Mouse (Mus musculus) kidney, postnatal 25 days (tissue): Measurements from ENCODE around the gene Hyal3.

ENCODE experiments used
- DNase-seq, 2 experiments: peaks; one replicate each; pipeline ENCODE4 v3.0.0; 2021; ENCODE audit warnings: mixed read lengths in 2 of 2

Hyal3 gene

DNA sequence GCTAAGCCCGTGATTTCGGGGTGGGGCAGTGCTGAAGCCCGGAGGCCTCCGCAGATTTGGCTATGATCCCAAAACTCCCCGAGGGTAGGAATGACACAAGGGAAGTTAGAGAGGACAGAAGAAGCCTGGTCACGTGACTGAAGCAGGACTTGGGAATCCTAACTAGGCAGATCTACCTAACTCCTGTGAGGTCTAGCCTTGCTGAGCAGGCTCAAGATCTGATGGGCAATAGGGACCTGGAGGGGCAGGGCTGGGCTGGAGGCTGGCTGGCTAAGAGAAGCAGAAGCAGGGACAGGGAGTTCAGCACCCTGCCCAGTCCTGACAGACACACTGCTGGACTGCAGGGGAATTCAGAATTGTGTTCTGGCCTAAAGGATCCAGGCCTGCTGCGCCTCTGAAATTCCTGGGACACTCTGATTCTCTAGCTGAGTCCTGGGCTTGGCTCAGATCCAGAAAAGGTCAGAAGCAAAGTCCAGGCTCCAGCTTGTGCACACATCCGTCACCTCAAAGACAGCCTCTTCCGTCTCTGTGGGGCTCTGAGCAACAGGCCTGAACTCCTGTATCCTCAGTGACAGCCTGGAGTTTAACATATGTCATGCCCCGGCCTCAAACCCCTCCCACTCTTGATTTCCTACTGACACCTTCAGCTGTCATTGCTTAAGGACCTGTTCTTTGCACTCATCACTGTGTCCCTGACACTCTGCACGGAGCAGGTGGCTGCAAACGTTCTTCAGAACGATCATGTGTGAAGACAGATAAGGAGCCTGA is 38.3 kb downstream of the Hyal3 start:
- peak; percentile 90 to 93 for DNase-seq

DNA sequence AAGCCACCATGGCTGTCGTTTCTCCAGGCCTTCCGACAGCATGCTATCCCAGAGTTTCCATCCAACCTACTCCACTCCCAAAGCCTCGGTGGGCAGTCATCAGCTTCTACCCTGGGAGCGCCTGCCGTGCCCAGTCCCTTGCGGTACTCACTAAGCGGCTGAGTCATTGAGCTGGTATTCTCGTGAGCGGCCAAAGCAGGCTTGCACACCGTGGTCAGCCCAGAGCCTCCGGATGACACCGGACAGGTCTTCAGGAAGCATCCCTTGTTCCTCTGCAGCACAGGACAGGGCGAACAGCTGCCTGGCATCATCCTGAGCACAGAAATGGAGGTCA is 38.9 kb downstream of the Hyal3 start:
- no peak for DNase-seq

DNA sequence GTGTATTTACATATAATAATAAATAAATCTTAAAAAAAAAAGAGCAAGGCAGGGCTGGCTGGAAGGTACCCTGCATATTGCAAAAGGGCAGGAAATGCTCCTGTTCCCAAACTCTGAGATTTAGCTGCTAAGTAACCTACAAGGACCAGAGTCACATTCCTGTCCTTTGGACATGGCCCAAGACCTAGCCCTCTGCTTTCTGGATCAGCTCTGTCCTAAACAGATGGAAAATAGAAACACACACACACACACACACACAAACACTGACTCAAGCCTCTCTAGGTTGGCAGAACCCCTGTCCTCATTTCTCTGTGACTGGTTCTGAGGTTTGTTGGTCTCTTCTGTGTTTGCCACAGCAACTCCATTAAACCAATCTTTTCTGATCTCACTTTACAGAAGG is 40.3 kb downstream of the Hyal3 start:
- DNase-seq = peak; percentile 64 to 70

DNA sequence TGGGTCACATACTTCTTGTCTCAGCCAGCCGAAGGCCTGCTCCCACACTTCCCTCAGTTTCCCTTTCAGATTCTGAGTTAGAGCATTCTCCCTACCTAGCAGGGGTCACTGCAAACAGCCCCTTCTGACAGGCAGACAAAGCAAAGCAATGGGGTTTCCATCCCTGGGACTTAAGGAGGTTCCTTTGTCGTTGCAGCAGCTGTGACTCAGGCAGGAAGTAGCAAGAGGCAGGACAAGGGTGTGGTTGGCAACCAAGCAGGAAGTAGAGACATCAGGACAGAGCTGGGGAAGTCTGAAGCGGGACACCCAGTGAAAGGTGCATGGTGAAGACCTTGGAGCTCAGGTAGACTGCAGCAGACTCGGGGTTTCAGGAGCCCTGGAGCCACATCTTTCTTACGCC is 43.9 kb downstream of the Hyal3 start:
- peak; percentile 47 to 78 for DNase-seq

DNA sequence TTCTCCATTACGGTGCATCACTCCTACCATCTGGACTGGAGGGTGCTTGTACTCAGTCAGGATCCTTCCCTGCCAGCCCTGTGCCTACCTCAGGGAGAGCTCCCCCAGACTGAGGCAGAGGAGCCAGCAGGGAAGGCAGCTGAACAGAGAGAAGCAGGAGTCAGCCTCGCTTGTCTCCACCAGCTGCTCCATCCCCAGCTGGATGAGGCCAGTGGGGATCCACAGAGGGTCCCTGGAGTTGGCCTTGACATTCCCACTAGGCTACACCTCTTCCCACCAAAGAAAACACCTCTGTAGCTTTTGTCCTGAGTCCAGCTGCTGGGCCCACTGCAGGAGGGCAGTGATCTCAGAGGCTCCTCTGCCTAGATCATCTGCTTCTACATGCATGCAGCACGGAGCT is 44.3 kb downstream of the Hyal3 start:
- no peak for DNase-seq

DNA sequence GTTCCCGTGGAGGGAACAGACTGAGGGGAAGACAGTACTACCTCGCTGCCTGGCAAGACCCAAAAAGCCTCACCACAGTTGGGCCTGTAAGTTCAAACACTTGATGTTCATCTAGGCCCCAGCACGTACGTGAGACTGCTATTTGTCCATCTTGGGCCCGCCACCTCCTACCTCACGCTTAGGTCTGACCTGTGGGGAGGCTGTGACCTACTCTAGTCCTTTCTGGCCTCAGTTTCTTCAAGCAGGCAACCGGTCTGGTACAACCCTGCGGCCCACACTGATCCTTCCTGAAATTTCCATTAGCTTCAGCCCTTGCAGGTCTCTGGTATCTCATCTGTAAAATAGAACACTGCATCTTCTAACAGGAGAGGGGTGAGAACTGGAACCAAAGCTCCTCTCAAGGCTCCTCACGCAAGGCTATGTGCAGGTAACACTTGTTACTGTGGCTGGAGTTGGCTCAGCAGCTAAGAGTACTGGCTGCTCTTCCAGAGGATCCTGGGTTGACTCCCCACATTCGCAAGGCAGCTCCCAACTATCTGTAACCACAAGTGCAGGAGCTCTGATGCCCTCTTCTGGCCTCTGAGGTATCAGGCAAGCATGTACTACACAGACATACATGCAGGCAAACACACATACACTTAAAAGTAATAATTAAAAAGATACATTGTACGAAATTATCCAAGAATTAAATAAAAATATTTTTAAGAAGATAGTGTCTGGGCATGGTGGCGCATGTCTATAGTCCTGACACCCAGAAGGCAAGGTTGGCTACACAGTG is 44.9 kb downstream of the Hyal3 start:
- DNase-seq = no peak

DNA sequence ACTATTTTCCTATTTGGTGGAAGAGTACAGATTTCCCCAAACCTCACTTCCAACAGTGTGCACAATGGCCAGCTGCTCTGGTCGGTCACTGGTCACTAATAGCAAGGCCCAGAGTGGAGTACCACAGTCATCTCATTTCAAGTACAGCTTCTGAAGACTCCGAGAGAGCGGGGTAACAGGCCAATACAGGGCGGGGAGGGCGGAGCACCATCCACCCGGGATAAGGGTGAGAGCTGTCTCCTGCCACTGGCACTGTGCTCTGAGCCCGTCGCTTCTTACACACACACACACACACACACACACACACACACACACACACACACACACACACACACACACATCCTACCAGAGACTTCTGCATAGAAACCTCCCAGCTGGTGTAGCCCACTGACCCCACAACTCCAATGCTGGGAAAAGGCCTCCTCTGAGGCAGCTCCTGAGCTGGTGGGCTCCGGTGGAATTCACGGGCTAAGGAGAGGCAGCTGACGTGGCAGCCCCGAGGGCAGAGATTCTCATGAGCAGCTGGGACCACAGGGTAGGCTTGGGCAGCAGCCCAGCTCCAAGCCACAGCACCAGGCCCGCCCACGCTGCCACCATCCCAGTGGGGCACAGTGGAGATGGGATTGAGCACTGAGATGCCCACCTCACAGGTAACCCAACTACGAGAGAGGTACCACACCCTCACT is 45.7 kb downstream of the Hyal3 start:
- DNase-seq = no peak

DNA sequence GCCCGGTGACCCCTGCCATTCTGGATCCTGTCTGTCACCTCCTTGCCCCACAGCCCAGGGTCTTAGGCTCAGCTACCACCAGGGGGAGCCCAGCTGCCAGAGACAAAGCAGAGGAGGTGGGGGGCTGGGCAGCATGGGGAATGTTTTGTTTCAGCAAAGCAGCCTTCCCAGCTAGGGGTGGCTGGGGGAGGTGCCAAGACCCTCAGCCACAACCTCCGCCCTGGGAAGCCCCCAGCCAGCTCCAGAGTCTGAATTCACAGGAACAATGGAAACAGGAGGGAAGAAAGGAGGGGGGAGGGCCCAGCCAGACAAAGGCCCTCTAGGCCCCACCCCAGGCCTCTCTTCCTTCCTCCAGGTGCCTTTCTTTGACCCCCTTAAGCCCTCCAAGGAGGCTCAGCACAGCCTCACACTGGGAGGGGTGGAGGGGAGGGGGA is 46.2 kb downstream of the Hyal3 start:
- peak; percentile 91 to 93 for DNase-seq

DNA sequence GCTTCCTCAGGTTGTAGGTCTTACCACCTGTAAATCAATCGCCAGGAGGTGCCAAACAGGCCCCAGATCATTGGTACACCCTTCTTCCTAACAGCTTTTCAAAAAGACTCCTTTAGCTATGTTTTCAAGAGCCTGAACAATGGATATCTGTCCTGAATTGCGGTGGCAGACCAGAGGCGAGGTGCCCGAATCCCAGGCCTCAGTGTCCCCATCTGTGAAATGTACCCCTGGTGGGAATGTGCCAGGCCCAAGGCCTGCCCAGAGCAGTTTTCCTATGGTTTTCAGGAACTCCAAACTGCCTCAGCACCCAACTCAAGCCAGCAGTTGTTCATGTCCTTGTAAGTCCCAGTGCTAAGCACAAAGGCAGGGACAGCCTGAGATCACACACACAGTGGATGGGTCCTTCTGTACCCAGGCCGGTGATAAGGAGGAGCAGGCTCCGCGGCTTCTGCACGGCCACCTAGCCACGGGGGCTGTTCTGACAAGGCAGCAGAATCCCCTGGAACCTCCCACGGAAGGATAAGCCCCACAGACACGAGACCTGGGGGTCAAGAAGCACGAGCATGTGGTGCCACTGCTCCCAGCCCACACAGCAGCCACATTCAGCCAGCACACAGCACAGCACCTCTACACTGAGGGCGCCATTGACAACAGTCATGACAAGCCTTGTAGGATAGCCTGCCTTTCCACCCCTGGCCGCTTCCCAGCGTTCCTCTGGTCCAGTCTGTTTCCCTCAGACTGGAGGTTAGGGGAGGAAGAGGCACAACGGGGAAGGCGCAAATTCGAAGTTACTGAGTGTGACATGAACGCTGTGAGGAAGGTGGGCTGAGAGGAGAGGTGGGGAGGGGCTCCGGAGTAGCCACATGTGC is 47.0 kb downstream of the Hyal3 start:
- no peak for DNase-seq

DNA sequence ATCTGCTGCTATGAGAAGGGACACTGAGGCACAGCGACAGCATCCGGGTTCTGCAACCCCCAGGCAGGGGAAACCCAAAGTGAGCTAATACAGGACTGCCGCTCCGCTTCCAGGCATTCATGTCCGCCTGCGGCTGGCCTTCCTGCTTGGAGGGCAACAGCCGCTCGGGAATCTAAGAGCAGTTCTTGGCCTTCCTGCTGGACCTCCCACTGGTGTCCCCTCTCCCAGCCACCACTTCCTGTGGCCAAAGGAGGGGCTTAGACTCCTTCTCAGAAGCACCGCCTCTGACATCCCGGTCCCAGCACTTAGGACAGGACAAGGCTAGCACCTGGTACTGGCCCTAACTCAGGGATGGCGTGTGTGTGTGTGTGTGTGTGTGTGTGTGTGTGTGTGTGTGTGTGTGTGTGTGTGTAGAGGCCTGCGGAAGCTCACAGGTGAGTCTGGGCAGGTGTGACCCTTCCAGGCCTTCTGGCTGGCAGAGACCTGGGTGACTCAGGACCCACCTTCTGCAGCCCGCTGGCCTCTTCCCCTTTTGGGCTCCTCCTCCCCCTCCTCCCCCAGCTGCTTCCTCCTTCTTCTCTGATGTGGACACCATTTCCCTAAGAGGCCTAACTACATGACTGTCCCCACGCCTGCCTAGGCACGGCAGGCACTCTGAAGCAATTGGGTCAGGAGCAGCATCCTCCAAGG is 48.2 kb downstream of the Hyal3 start:
- DNase-seq = peak; percentile 71 to 89

DNA sequence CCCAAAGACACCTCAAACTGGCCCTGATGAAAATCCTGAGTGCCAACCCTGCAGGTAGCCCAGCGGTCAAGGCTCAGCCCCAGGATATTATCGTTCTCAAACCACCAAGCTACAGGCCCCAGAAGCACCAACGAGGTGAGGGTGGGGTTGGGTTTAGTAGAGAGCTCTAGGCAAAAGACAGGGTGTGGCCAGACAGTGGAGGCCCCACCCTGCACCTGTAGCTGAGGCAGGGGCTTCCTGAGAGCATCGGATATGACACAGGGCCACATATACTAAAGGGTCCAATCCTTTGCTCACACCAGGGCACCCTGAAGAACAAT is 48.8 kb downstream of the Hyal3 start:
- DNase-seq = no peak

DNA sequence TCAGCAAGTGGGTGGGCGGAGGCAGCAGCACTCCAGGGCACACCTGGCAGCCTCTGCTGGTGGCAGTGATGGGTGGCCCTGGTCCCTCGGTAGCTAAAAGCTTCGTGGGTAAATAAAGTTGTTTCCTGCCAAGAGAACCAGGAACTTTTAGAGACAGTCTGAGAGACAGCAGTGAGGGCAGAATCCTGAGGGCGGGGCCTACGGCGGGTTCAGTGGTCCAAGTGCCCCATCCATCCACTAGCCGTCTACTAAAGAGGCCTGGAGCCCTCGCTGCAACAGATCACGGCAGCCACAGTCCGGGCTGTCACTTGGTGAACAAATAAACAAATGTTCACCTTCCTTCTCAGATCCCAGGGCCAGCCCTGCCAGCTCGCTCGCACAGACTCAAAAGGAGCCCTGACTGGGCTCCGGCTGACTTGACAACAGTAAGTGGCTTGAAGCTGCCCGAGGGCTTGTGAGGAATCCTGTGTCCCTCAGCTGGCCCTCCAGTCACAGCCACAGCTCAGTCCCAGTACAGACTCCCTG is 49.3 kb downstream of the Hyal3 start:
- DNase-seq = peak in 1 of 2 experiments; percentile 64

DNA sequence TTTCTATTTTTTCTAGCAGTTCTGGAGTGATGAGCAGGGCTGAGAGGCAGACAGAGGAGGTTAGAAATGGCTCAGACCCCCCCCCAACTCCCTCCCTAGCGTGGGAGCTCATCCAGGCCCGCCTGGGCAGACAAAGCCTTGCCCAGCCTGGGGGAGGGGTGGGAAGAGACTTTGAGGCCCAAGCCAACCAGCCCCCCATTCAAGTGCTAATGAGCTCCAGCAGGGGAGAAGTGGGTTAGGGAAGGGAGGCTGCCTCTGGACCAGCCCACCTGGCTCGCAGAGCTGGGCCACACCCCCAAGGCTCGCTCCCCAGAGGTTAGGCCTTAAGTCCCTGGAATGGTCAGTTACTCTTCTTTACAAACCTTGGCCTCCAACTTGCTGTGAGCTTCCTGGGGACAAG is 50.0 kb downstream of the Hyal3 start:
- DNase-seq = peak in 1 of 2 experiments; percentile 46

DNA sequence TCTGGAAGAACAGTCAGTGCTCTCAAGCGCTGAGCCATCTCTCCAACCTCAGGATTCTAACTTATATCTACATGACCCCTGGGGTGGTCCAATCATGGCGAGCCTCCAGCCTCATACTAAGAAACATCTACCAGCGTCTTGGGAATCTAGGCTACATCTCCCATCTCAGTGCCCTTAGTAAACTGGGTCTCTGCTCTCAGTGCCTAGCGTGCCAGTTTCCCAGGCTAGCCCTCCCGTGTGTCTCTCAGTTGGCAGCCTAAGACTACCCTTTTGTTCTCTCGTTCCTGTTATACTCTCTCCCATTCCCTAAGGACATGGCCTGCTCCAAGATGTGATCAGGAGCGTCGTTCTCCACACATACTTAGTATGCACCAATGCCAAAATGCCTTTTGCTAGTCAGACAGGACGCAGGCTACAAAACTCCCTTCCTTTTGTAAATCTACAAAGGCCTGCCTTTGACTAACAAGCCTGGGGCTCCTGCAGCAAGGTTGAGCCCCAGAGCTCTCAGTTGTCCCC is 50.8 kb downstream of the Hyal3 start:
- no peak for DNase-seq

DNA sequence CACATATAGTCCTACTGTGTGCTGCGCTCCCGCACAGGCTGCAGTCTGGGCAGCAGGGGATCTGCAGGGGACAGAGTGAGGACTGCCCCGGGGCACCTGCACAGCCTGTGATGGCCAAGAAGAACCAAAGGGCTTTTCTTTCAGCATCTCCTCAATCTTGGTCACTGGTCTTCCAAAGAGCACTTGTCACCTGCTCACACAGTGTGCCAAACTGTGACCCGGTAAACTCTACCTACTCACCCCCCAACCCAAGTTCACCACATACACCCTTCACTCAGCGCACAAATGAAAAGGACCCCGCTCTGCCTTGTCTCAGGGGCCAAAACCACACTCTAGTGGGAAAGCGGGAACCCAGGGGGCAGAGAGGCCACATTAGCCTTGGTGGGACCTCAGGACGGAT is 51.2 kb downstream of the Hyal3 start:
- DNase-seq = no peak

DNA sequence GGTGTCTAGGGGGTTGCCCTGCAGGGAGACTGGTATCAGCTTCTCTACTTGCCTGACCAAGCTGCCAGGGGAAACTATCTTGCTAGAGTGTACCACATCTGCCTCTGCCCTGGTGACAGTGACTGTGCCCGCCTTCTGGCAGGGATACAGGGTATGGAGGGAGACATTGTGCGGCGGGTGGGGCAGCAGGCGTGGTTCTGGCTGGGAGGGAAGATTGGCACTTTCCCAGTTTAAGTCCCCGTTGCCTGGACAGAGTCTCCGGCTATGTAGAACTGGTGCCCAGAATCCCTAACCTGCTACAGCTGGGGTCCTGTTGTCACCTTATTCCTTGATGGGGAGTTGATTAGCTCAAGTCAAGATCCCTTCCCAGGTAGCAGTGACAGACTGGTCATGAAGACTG is 51.9 kb downstream of the Hyal3 start:
- peak; percentile 47 to 71 for DNase-seq

DNA sequence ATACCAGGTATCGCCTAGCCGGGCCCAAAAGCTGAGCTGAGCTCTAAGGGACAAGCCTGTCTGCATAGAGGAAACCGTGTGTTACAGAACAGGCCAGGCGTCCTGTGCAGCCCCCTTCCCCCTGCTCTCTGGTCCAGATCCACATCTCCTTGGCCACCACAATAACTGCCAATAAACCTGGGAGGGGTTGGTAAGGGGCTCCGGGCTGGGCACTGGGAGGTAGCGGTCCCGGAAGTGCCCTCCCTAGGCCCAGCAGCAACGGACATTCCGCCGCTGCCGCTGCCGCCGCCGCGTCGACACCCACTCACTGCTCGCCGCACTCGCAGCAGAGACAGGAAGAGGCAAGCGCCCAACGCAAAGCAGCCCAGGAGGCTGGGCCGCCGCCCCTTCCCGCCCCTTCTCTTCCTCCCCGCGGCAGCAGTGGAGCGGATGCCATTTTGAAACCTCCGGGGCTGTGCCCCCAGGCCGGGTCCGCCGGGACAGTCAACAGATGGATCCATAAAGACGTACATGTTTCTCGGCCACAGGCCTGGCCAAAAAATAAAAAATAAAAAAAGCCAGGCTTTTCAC is 52.6 kb downstream of the Hyal3 start:
- peak; percentile 79 to 91 for DNase-seq

DNA sequence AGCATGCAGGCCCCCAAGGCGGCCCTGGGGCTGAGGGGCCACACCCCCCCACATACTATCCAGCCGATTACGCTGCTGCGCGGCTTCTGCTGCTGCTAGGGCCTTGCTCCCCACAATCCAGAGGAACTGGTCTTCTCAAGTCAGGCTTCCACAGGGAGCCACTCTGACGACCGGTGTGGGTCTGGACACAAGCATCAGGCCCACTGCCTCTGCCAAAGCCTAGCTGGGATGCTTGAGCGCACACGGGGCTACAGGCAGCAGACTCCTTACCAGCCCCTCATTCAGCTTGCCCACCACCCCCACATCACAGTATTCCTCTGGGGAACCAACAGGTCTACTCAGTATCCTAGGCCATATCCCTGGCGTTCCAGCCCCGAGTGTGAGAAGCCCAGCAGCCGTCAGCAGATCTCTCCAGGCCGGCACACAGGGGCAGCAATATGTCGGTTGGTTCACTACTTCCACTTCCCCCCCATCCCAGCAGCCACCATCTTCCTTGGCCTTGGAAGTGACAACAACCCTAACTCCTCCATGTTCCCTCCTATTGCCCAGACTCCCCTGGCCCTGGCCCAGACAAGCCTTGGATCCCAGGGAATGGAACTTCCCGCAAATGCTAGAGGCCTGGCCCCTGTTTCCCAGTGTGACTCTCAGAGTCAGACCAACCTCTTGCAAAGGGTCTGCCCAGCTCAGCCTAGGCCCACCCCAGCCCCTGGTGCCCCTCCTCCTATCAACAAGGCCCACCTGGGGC is 53.2 kb downstream of the Hyal3 start:
- peak; percentile 27 to 63 for DNase-seq

DNA sequence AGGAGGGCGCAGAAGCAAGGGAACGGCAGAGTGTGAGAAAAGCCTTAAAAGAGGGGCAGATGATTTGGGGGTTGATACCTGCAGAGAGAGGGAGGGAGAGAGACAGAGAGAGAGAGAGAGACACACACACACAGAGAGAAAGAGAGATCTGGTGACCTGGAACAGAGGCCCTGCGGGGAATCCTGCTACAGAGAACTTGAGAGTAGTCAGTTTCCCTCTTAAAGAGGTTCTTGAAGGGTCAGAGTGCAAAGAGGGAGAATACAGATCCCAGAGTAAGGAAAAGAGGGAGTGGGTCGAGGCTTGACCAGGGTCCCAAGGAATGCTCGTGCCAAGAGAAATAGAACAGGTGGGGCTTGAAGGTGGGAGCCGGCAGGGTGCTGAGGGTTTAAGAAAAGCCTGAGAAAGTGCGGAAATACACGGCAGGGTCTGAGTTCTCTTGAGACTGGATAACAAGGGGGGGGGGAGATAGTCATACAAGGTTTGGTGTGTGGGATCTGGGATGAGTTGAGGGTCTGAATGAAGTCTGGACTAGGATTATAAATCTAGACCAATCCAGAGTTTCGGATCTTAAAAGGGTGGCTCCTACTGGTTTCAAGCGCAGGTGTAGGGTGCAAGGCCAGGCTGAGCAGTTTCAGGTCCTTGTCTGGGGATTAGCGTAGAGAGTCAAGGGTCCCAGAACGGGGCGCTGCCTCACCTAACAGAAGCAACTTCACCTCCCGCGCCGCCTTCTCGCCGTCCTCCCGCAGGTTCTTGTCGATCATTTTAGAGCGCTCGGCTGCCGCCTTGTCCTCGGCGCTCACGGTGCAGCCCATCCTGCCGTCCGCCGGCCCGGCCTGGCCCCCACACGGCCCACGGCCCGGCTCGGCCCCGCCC is 54.0 kb downstream of the Hyal3 start:
- DNase-seq = no peak
